Mouse (Mus musculus): ENCODE measurements around the gene H2al1j. TPM values are rescaled to one million over a fixed set of nuclear protein-coding genes. Genes with fewer than 3 reads are reported as not detected.
"Not testable (repeated sequence)": the region's sequence is repeated elsewhere in the genome, so short reads cannot be mapped to it uniquely, and the experiment has no call there.

H2al1j gene
- polyA plus RNA-seq, 1 experiment from 2014 or later = not detected

- not testable (repeated sequence) for ATAC-seq (ENCODE audit: low read depth); H3K9ac ChIP-seq (ENCODE audit: low read depth, low read length); H3K27ac ChIP-seq (ENCODE audit: low read length); H3K27me3 ChIP-seq (ENCODE audit: control insufficient read depth, insufficient read depth, low read depth, low read length); H3K36me3 ChIP-seq (ENCODE audit: control insufficient read depth, insufficient read depth); H3K9me3 ChIP-seq (replicated peaks; ENCODE audit: control insufficient read depth, low read length); H3K4me2 ChIP-seq (ENCODE audit: low read depth, low read length); H3K4me3 ChIP-seq (ENCODE audit: low read depth, low read length); H3K4me1 ChIP-seq (ENCODE audit: control insufficient read depth, low read depth, low read length)
- no CpG with 5 or more reads among the region's 6 CpGs for WGBS (ENCODE audit: insufficient replicate concordance)
Measured at GRCm38 (mm10) chrX:11314858-11315257, 12.8 kb upstream of the H2al1j start, which contains the start of gene H2al1f. Gene H2al1f (plus strand): TSS chrX:11315158.

GRCm38 (mm10) chrX:11317956-11318355 lies 9.7 kb upstream of the H2al1j start, which contains the start of gene H2al1g:
Gene H2al1g (plus strand): TSS chrX:11318256.
- not testable (repeated sequence) for H3K9ac ChIP-seq (ENCODE audit: low read depth, low read length); H3K4me2 ChIP-seq (ENCODE audit: low read depth, low read length); H3K27me3 ChIP-seq (ENCODE audit: control insufficient read depth, insufficient read depth, low read depth, low read length); H3K27ac ChIP-seq (ENCODE audit: low read length); H3K4me1 ChIP-seq (ENCODE audit: control insufficient read depth, low read depth, low read length); H3K36me3 ChIP-seq (ENCODE audit: control insufficient read depth, insufficient read depth); H3K4me3 ChIP-seq (ENCODE audit: low read depth, low read length); H3K9me3 ChIP-seq (replicated peaks; ENCODE audit: control insufficient read depth, low read length); ATAC-seq (ENCODE audit: low read depth)
- no CpG with 5 or more reads among the region's 3 CpGs for WGBS (ENCODE audit: insufficient replicate concordance)

- not testable (repeated sequence) for H3K4me2 ChIP-seq (ENCODE audit: low read depth, low read length); H3K27me3 ChIP-seq (ENCODE audit: control insufficient read depth, insufficient read depth, low read depth, low read length); H3K4me1 ChIP-seq (ENCODE audit: control insufficient read depth, low read depth, low read length); H3K9ac ChIP-seq (ENCODE audit: low read depth, low read length); H3K9me3 ChIP-seq (replicated peaks; ENCODE audit: control insufficient read depth, low read length); ATAC-seq (ENCODE audit: low read depth); H3K36me3 ChIP-seq (ENCODE audit: control insufficient read depth, insufficient read depth); H3K27ac ChIP-seq (ENCODE audit: low read length); H3K4me3 ChIP-seq (ENCODE audit: low read depth, low read length)
- WGBS (ENCODE audit: insufficient replicate concordance) = no CpG with 5 or more reads among the region's 6 CpGs
Measured at GRCm38 (mm10) chrX:11321192-11321591, 6.4 kb upstream of the H2al1j start, which contains the start of gene H2al1h. Gene H2al1h (plus strand): TSS chrX:11321492.

GRCm38 (mm10) chrX:11324359-11324758 lies 3.3 kb upstream of the H2al1j start, which contains the start of gene H2al1i:
Gene H2al1i (plus strand): TSS chrX:11324659.
- not testable (repeated sequence) for H3K4me2 ChIP-seq (ENCODE audit: low read depth, low read length); H3K4me1 ChIP-seq (ENCODE audit: control insufficient read depth, low read depth, low read length); H3K9me3 ChIP-seq (replicated peaks; ENCODE audit: control insufficient read depth, low read length); H3K36me3 ChIP-seq (ENCODE audit: control insufficient read depth, insufficient read depth); H3K27ac ChIP-seq (ENCODE audit: low read length); H3K4me3 ChIP-seq (ENCODE audit: low read depth, low read length); H3K27me3 ChIP-seq (ENCODE audit: control insufficient read depth, insufficient read depth, low read depth, low read length); ATAC-seq (ENCODE audit: low read depth); H3K9ac ChIP-seq (ENCODE audit: low read depth, low read length)
- WGBS (ENCODE audit: insufficient replicate concordance) = 77% methylated on average over 2 of the region's 5 CpGs

GRCm38 (mm10) chrX:11345762-11346161 lies 18.1 kb downstream of the H2al1j start:
- H3K4me2 ChIP-seq (ENCODE audit: low read depth, low read length) = no peak overlapping the region
- no peaks in the 10 kb centered on the region for H3K9me3 ChIP-seq (replicated peaks; ENCODE audit: control insufficient read depth, low read length)
- no peak for ATAC-seq (ENCODE audit: low read depth)
- H3K36me3 ChIP-seq (ENCODE audit: control insufficient read depth, insufficient read depth) = no peaks in the 10 kb centered on the region
- no peaks in the 10 kb centered on the region for H3K4me1 ChIP-seq (ENCODE audit: control insufficient read depth, low read depth, low read length)
- H3K27me3 ChIP-seq (ENCODE audit: control insufficient read depth, insufficient read depth, low read depth, low read length) = no peaks in the 10 kb centered on the region
- H3K27ac ChIP-seq (ENCODE audit: low read length) = no peak overlapping the region
- no peak overlapping the region for H3K9ac ChIP-seq (ENCODE audit: low read depth, low read length)
- WGBS (ENCODE audit: insufficient replicate concordance) = 62% methylated on average over 9 of the region's 9 CpGs
- H3K4me3 ChIP-seq (ENCODE audit: low read depth, low read length) = no peak overlapping the region

- no peak for ATAC-seq (ENCODE audit: low read depth)
- H3K9ac ChIP-seq (ENCODE audit: low read depth, low read length) = no peak overlapping the region
- H3K27ac ChIP-seq (ENCODE audit: low read length) = no peak overlapping the region
- no peaks in the 10 kb centered on the region for H3K4me1 ChIP-seq (ENCODE audit: control insufficient read depth, low read depth, low read length)
- H3K4me3 ChIP-seq (ENCODE audit: low read depth, low read length) = no peak overlapping the region
- 71% methylated on average over 3 of the region's 3 CpGs for WGBS (ENCODE audit: insufficient replicate concordance)
- no peaks in the 10 kb centered on the region for H3K9me3 ChIP-seq (replicated peaks; ENCODE audit: control insufficient read depth, low read length)
- no peak overlapping the region for H3K4me2 ChIP-seq (ENCODE audit: low read depth, low read length)
- no peaks in the 10 kb centered on the region for H3K36me3 ChIP-seq (ENCODE audit: control insufficient read depth, insufficient read depth)
- H3K27me3 ChIP-seq (ENCODE audit: control insufficient read depth, insufficient read depth, low read depth, low read length) = no peaks in the 10 kb centered on the region
Measured at GRCm38 (mm10) chrX:11346756-11347155, 19.1 kb downstream of the H2al1j start.

GRCm38 (mm10) chrX:11360823-11361222 lies 33.2 kb downstream of the H2al1j start:
- Histone ChIP-seq H3K4me1 (ENCODE audit: control insufficient read depth, low read depth, low read length) (no peaks in the 10 kb centered on the region), H3K36me3 (ENCODE audit: control insufficient read depth, insufficient read depth) (no peaks in the 10 kb centered on the region), H3K9me3 (replicated peaks; ENCODE audit: control insufficient read depth, low read length) (no peaks in the 10 kb centered on the region), H3K9ac (ENCODE audit: low read depth, low read length) (no peak overlapping the region), H3K27ac (ENCODE audit: low read length) (no peak overlapping the region), H3K4me2 (ENCODE audit: low read depth, low read length) (no peak overlapping the region), H3K4me3 (ENCODE audit: low read depth, low read length) (no peak overlapping the region), H3K27me3 (ENCODE audit: control insufficient read depth, insufficient read depth, low read depth, low read length) (no peaks in the 10 kb centered on the region)
- WGBS (ENCODE audit: insufficient replicate concordance) = 38% methylated on average over 6 of the region's 6 CpGs
- no peak for ATAC-seq (ENCODE audit: low read depth)

GRCm38 (mm10) chrX:11361261-11361660 lies 33.6 kb downstream of the H2al1j start:
- Histone ChIP-seq H3K9ac (ENCODE audit: low read depth, low read length) (no peak overlapping the region), H3K36me3 (ENCODE audit: control insufficient read depth, insufficient read depth) (no peaks in the 10 kb centered on the region), H3K4me1 (ENCODE audit: control insufficient read depth, low read depth, low read length) (no peaks in the 10 kb centered on the region), H3K27me3 (ENCODE audit: control insufficient read depth, insufficient read depth, low read depth, low read length) (no peaks in the 10 kb centered on the region), H3K9me3 (replicated peaks; ENCODE audit: control insufficient read depth, low read length) (no peaks in the 10 kb centered on the region), H3K4me3 (ENCODE audit: low read depth, low read length) (no peak overlapping the region), H3K4me2 (ENCODE audit: low read depth, low read length) (no peak overlapping the region), H3K27ac (ENCODE audit: low read length) (no peak overlapping the region)
- WGBS (ENCODE audit: insufficient replicate concordance) = 24% methylated on average over 2 of the region's 2 CpGs
- no peak for ATAC-seq (ENCODE audit: low read depth)

- no peak overlapping the region for H3K4me2 ChIP-seq (ENCODE audit: low read depth, low read length)
Measured at GRCm38 (mm10) chrX:11363890-11364289, 36.3 kb downstream of the H2al1j start.

More at GRCm38 (mm10) chrX:11363890-11364289, 36.3 kb downstream of the H2al1j start:
- Histone ChIP-seq H3K27ac (ENCODE audit: low read length) (no peak overlapping the region), H3K4me1 (ENCODE audit: control insufficient read depth, low read depth, low read length) (no peaks in the 10 kb centered on the region), H3K4me3 (ENCODE audit: low read depth, low read length) (no peak overlapping the region), H3K36me3 (ENCODE audit: control insufficient read depth, insufficient read depth) (no peaks in the 10 kb centered on the region), H3K27me3 (ENCODE audit: control insufficient read depth, insufficient read depth, low read depth, low read length) (no peaks in the 10 kb centered on the region), H3K9me3 (replicated peaks; ENCODE audit: control insufficient read depth, low read length) (no peaks in the 10 kb centered on the region), H3K9ac (ENCODE audit: low read depth, low read length) (no peak overlapping the region)
- 51% methylated on average over 6 of the region's 6 CpGs for WGBS (ENCODE audit: insufficient replicate concordance)
- no peak for ATAC-seq (ENCODE audit: low read depth)
